Mouse (Mus musculus) CD4-positive, CD25-positive, alpha-beta regulatory T cell, adult 2 months (primary cell): ENCODE results near the gene Cox7a2l.

ENCODE experiments used
- DNase-seq: peaks from one replicate; pipeline ENCODE4 v3.0.0-alpha.2; 2012; ENCODE audit warnings: low read depth, low spot score

Gene Cox7a2l

DNA sequence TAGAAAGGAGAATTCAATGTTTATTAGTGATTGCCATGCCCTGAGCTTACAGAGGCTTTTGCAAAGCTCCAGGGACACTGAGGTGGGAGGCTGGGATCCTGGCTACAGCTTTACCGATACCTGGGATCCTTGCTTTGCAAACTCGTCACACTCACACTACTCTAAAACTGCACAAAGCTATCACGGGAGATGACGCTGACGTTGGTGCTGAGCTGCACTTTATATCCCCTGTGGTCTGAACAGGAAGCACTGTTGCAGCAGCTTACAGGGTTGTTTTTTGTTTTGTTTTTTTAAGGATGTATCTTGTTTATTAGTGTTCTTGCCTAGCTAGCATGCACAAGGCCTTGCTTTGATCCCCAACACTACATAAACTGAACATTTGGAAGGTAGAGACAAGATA is 63.5 kb downstream of the Cox7a2l start:
- DNase-seq = peak; percentile 38

GRCm38 (mm10) chr17:83452451-83452850 is 64.7 kb downstream of the Cox7a2l start:
- DNase-seq = no peak
